Mouse (Mus musculus) lung, embryonic 16.5 days (tissue): ENCODE measurements around the gene Unc5cl. TPM values are rescaled to one million over a fixed set of nuclear protein-coding genes. Genes with fewer than 3 reads are reported as not detected.

Experiments used
- ATAC-seq: fragments of 200-750 bp; cut with Nextera tagmentation; 2 replicates; pipeline ENCODE4 v1.8.0; 2017; ENCODE audit warnings: low read depth, mild to moderate bottlenecking, moderate library complexity
- H3K27ac ChIP-seq: fragments of 300-500 bp; sonication (generic); 2 replicates; pipeline ENCODE4 v1.5.1; 2014; ENCODE audit warnings: mild to moderate bottlenecking, control low read depth, low read length
- H3K27me3 ChIP-seq: fragments of 300-500 bp; sonication (generic); 2 replicates; pipeline ENCODE4 v1.6.1; 2014; ENCODE audit warnings: low read depth, low read length, mixed read lengths; ENCODE audit not compliant: control insufficient read depth, insufficient read depth
- H3K36me3 ChIP-seq: fragments of 300-500 bp; sonication (generic); 2 replicates; pipeline ENCODE4 v1.6.1; 2014; ENCODE audit warnings: low read length; ENCODE audit not compliant: control insufficient read depth, insufficient read depth
- H3K4me1 ChIP-seq: fragments of 300-500 bp; sonication (generic); replicated peaks from 2 replicates; pipeline ENCODE4 v1.6.1; 2014; ENCODE audit warnings: low read length, mixed read lengths; ENCODE audit not compliant: control insufficient read depth, insufficient read depth
- H3K4me2 ChIP-seq: fragments of 300-500 bp; sonication (generic); 2 replicates; pipeline ENCODE4 v1.6.1; 2014; ENCODE audit warnings: low read depth, low read length, control low read depth
- H3K4me3 ChIP-seq: fragments of 300-500 bp; sonication (generic); 2 replicates; pipeline ENCODE4 v1.5.1; 2014; ENCODE audit warnings: mild to moderate bottlenecking, low read length, control low read depth
- H3K9ac ChIP-seq: fragments of 300-500 bp; sonication (generic); 2 replicates; pipeline ENCODE4 v1.6.1; 2014; ENCODE audit warnings: low read length, control low read depth
- H3K9me3 ChIP-seq: fragments of 300-500 bp; sonication (generic); 2 replicates; pipeline ENCODE4 v1.6.1; 2016; ENCODE audit warnings: low read length; ENCODE audit not compliant: control insufficient read depth
- WGBS: fragments of 180-500 bp; shearing (Covaris S2); extraction: QIAGEN DNeasy Blood & Tissue Kit; methylation state at CpG from one replicate; pipeline ENCODE4 v1.1.7; 2014; 5-methylcytosine and 5-hydroxymethylcytosine counted together
- polyA plus RNA-seq: library from polyadenylated mRNA; unstranded; fragments of >200 nt; fragmentation: Nextera tagmentation; extraction: Ambion mirVana; gene quantifications from 2 replicates; pipeline ENCODE4 v1.2.1, GENCODE M21; 2015

The Unc5cl gene
- polyA plus RNA-seq, 1 experiment from 2014 or later: 2.7 TPM

GRCm38 (mm10) chr17:48483764-48484163, 29.1 kb downstream of the Unc5cl start:
- no peaks in the 10 kb centered on the region for H3K4me1 ChIP-seq
- no peaks in the 10 kb centered on the region for H3K9me3 ChIP-seq
- no peak for ATAC-seq
- 69% methylated on average over 5 of the region's 5 CpGs for WGBS
- no peak overlapping the region for H3K4me2 ChIP-seq
- H3K9ac ChIP-seq: no peak overlapping the region
- no peak overlapping the region for H3K27ac ChIP-seq
- H3K36me3 ChIP-seq: no peaks in the 10 kb centered on the region
- H3K27me3 ChIP-seq: no peaks in the 10 kb centered on the region
- no peak overlapping the region for H3K4me3 ChIP-seq

DNA sequence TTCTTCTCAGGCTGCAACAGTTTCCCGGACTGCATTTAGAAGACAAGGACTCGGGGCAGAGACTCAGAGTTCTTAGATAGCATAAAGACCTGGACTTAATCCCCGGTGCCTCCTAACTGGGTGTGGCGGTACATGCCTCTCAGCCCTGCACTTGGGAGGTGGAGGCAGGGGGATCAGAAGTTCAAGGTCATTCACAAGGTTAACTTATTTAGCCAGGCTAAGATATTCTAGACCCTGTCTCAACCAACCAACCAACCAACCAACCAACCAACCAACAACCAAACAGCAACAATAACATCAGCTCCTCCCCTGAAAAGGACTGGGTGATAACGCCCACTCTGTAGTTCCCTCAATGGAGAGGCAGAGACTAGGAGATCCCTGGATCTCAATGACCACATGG, 29.5 kb downstream of the Unc5cl start:
- Histone ChIP-seq H3K4me2 (no peak overlapping the region), H3K27me3 (no peaks in the 10 kb centered on the region), H3K9me3 (no peaks in the 10 kb centered on the region), H3K4me1 (no peaks in the 10 kb centered on the region), H3K36me3 (no peaks in the 10 kb centered on the region), H3K4me3 (no peak overlapping the region), H3K9ac (no peak overlapping the region), H3K27ac (no peak overlapping the region)
- 92% methylated on average over 5 of the region's 5 CpGs for WGBS
- no peak for ATAC-seq

GRCm38 (mm10) chr17:48489466-48489865, 34.8 kb downstream of the Unc5cl start:
- Histone ChIP-seq H3K4me2 (no peak overlapping the region), H3K4me3 (no peak overlapping the region), H3K36me3 (no peaks in the 10 kb centered on the region), H3K27me3 (no peaks in the 10 kb centered on the region), H3K4me1 (no peaks in the 10 kb centered on the region), H3K27ac (no peak overlapping the region), H3K9me3 (no peaks in the 10 kb centered on the region), H3K9ac (no peak overlapping the region)
- ATAC-seq: no peak
- WGBS: 84% methylated on average over 3 of the region's 3 CpGs

- no peak overlapping the region for H3K27ac ChIP-seq
- no peak overlapping the region for H3K4me3 ChIP-seq
- H3K4me1 ChIP-seq: no peaks in the 10 kb centered on the region
- no peak overlapping the region for H3K4me2 ChIP-seq
- no peaks in the 10 kb centered on the region for H3K36me3 ChIP-seq
- no peak for ATAC-seq
- H3K9me3 ChIP-seq: no peaks in the 10 kb centered on the region
- WGBS: 83% methylated on average over 8 of the region's 8 CpGs
- no peak overlapping the region for H3K9ac ChIP-seq
- no peaks in the 10 kb centered on the region for H3K27me3 ChIP-seq
Observed at GRCm38 (mm10) chr17:48492621-48493020, 37.9 kb downstream of the Unc5cl start.

DNA sequence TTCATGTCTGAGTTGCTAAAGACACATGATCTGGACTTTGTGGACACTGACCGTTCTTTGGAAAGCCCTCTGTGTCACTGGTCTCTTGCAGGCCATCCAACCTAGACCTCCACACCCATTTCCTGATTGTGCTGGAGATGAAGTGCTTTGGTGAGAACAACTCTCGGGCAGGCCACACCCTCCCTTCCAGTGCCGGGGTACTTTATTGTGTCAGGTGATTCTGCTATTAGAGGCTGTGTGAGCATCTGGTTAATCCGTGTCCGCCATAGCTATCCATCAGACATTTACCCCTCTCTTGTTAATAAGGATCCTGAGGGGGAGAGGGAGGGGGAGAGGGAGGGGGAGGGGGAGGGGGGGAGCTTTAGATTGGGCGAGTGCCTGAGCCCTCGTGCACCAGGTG, 38.9 kb downstream of the Unc5cl start:
- H3K27me3 ChIP-seq: no peaks in the 10 kb centered on the region
- H3K4me1 ChIP-seq: no peaks in the 10 kb centered on the region
- no peak overlapping the region for H3K9ac ChIP-seq
- no peak overlapping the region for H3K27ac ChIP-seq
- H3K4me2 ChIP-seq: no peak overlapping the region
- WGBS: 49% methylated on average over 7 of the region's 7 CpGs
- H3K36me3 ChIP-seq: no peaks in the 10 kb centered on the region
- ATAC-seq: no peak
- H3K4me3 ChIP-seq: no peak overlapping the region
- no peaks in the 10 kb centered on the region for H3K9me3 ChIP-seq

- Histone ChIP-seq H3K9ac (no peak overlapping the region), H3K4me1 (no peaks in the 10 kb centered on the region), H3K27me3 (no peaks in the 10 kb centered on the region), H3K4me2 (no peak overlapping the region), H3K4me3 (no peak overlapping the region), H3K9me3 (no peaks in the 10 kb centered on the region), H3K27ac (no peak overlapping the region), H3K36me3 (no peaks in the 10 kb centered on the region)
- no peak for ATAC-seq
- WGBS: 54% methylated on average over 8 of the region's 8 CpGs
Observed at GRCm38 (mm10) chr17:48493986-48494385, 39.3 kb downstream of the Unc5cl start.

- Histone ChIP-seq H3K36me3 (no peaks in the 10 kb centered on the region), H3K4me2 (no peak overlapping the region), H3K4me3 (no peak overlapping the region), H3K4me1 (no peaks in the 10 kb centered on the region), H3K9ac (no peak overlapping the region), H3K9me3 (no peaks in the 10 kb centered on the region), H3K27me3 (no peaks in the 10 kb centered on the region), H3K27ac (no peak overlapping the region)
- no peak for ATAC-seq
- 60% methylated on average over 3 of the region's 3 CpGs for WGBS
Observed at GRCm38 (mm10) chr17:48497986-48498385, 43.3 kb downstream of the Unc5cl start.

GRCm38 (mm10) chr17:48500846-48501445, 46.2 kb downstream of the Unc5cl start:
- Histone ChIP-seq H3K4me3 (no peak overlapping the region), H3K36me3 (no peaks in the 10 kb centered on the region), H3K27ac (no peak overlapping the region), H3K4me2 (no peak overlapping the region), H3K4me1 (no peaks in the 10 kb centered on the region), H3K9ac (no peak overlapping the region), H3K9me3 (no peaks in the 10 kb centered on the region), H3K27me3 (no peaks in the 10 kb centered on the region)
- 74% methylated on average over 7 of the region's 7 CpGs for WGBS
- no peak for ATAC-seq

DNA sequence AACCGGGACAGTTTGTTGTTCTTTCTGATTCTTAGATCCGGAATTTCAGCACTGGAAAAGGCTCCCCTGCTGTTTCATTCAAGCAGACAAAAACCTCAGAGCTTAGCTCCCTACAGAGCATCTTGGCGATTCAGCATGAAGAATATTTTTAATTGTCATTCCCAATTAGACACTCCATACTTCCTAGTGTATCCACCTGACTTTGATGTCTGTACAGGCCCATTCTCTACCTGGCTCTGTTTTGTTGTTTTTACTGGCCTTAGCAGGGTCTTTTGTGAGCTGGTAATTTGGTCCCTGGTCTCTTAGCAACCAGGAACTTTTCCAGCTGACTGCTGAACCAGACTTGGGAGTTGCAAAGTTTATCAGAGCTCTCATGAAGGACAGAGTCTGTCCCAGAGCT, 50.3 kb downstream of the Unc5cl start:
- no peak overlapping the region for H3K27ac ChIP-seq
- no peak overlapping the region for H3K4me2 ChIP-seq

DNA sequence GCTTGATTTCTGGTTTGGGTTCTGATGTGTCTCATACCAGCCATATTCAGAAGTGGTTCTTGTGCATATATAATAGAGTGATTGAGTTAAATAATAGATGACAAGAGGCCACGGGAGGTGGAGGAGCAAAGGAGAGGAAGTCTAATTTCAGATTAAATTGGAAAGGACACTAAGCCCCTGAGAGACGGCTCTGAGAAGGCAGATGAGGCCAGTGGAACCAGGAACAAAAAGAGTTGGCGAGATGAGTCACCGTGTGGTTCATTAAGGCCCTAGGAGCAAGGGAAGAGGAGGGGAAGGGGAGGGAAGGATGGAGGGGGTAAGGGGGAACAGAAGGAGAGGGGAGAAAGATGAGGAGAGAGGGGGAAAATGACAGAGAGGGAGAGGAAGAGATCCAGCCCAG, 52.3 kb downstream of the Unc5cl start:
- no peak for ATAC-seq
- H3K9me3 ChIP-seq: no peaks in the 10 kb centered on the region
- no peak overlapping the region for H3K4me2 ChIP-seq
- 61% methylated on average over 4 of the region's 4 CpGs for WGBS
- H3K4me3 ChIP-seq: no peak overlapping the region
- no peak overlapping the region for H3K27ac ChIP-seq
- H3K36me3 ChIP-seq: no peaks in the 10 kb centered on the region
- H3K9ac ChIP-seq: no peak overlapping the region
- H3K27me3 ChIP-seq: no peaks in the 10 kb centered on the region
- no peaks in the 10 kb centered on the region for H3K4me1 ChIP-seq

More for the DNA sequence above, 50.3 kb downstream of the Unc5cl start:
- ATAC-seq: no peak
- no peak overlapping the region for H3K4me3 ChIP-seq
- H3K9me3 ChIP-seq: no peaks in the 10 kb centered on the region
- no peaks in the 10 kb centered on the region for H3K36me3 ChIP-seq
- WGBS: 31% methylated on average over 3 of the region's 3 CpGs
- no peaks in the 10 kb centered on the region for H3K4me1 ChIP-seq
- no peak overlapping the region for H3K9ac ChIP-seq
- no peaks in the 10 kb centered on the region for H3K27me3 ChIP-seq
